Mouse (Mus musculus): Measurements from ENCODE around the gene Gtpbp10.

DNA sequence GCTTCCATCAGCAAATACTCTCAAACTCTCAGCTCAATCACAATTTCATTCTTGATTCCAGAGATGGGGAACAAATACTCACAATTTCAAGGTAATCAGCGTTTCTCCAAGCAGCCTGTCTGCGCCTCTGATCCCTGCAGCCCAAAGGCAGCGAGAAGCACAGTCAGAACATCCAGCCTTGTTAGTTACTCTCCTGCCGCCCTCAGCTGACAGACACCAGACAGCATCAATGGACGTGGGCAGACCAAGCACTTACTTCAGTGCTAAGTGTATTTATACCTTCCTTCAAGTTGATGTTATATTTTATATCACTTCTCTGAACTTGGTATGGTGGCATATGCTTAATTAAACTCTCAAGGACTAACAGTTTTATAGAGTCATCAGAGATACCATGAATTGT lies 48.3 kb downstream of the Gtpbp10 start:
- no peak for TF ChIP-seq GATA1 (IDR thresholded peaks at IDR 0.05; ENCODE audit: low read length)
- no peak for TF ChIP-seq TAL1 (IDR thresholded peaks at IDR 0.05; ENCODE audit: low read length)
